Mouse (Mus musculus) neutrophil, adult 65 days (primary cell): ENCODE data around the gene Pfpl. TPM values are rescaled to one million over a fixed set of nuclear protein-coding genes. Genes with fewer than 3 reads are reported as not detected.

Experiments used
- total RNA-seq: library from RNA; stranded (reverse); gene quantifications from 2 replicates; pipeline ENCODE4 v1.2.4, GENCODE M21; 2023

Gene Pfpl
- not detected in 2 replicates for total RNA-seq

DNA sequence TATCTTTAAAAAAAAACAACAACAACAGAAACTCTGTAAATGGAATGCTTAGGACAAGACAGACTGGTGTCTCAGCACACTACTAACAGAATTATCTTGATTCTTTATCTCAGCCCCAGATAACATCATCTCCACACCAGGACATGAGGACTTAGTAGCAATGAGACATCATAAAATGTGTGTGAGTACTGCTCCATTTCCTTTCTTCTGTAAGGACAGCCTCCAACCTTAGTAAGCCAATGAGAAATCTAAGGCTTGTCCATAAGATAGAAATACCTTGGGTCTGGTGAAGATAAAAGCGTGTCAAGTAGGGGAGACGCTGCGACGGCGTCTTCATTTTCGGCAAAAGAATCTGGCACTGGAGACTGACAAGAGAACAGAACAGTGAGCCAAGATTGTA is at the start of gene Pfpl:
TSS of gene Pfpl (plus strand) at position 301 of the 400 bp plus-strand sequence.

DNA sequence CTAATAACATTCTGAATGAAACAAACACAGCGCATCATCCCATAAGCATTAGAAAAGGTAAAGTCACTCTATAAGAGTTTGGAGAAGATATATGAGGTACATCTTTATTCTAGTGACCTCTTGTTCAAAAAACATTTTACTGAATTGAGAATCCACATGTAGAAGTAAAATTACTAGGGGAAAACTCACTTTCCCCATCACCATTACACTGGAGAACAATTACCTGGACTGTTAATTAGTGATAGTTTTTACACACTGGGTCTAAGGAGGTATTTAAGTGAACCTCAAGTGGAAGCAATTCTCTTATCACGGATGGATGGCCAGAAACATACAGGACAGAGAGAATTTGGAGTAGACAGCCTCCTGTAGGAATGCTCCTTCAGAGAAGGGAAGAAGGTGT is 40.7 kb upstream of the Pfpl start, which contains the start of gene Olfr1440:
TSS of gene Olfr1440 (plus strand) at position 301 of the 400 bp plus-strand sequence.

DNA sequence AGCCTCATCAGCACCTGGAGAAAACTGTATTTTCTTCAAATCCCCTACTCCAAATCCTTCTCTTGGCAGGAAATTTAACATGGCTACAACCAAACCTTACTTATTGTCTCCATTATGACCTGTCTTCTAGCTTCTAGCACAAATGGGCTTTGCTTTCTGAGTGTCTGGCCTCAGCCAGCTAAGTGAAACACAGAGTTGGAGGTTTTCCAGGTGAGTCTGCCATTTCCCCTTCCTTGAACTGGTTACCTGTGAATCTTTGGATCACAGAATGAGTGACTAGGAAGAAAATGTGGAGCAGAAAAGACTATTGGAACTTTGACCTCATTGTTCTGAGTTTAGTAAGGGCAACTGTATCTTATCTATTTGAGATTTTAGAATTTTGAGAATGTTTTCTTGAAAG is 10.3 kb upstream of the Pfpl start, which contains the start of gene Olfr1441:
TSS of gene Olfr1441 (plus strand) at position 73 of the 400 bp plus-strand sequence.

DNA sequence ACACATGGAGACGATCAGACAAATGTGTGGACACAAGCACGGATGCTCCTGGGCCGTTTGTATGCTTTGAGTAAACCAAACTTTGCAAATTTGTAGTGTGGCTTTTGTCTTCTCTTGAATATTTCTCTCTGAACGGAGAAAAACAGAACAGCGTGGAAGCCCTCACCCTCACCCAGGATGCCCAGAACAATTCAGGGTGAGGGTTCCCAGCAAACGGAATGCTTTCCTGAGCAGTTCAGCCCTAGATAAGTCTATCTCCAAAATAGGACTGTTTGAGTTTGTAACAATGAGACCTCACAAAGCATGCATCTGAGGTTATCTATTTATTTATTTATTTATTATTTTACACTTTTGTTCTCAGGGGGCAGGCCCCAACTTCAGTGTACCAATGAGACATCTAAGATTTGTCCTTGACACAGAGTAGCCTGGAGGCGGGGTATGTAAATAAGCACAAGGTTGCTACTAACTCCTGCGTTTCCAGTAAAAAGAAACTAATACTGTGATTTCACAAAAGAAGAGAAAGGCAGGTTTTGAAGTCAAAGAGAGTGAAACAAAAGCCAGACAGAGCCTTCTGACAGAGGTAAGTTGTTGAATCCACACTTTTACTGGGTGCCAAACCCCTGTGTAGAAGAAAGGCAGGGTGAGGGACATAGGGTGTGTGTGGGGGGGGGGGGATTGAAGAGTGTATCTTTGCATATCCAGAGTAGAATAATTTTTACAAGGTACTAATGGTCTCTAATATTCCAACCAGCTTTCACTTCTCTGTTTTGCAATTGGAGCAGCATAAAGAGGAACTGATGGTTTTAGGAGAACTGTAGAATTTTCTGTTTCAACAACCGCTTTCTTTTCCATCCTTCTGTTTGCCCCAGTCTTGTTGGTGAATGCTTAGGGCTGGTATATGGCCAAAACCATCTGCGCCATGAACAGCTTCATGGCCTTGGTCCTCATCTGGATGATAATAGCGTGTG is 32.9 kb downstream of the Pfpl start, which contains the start of gene Mpeg1:
TSS of gene Mpeg1 (plus strand) at position 498 of the 968 bp plus-strand sequence.

Other genes with a start within 250 kb of the Pfpl start
- gene Olfr1431, start 227.3 kb upstream of the Pfpl start, total RNA-seq: not detected in 2 replicates
- gene Olfr1432, start 195.3 kb upstream of the Pfpl start, total RNA-seq: not detected in 2 replicates
- gene Olfr262, start 186.2 kb upstream of the Pfpl start, total RNA-seq: not detected in 2 replicates
- gene Olfr235, start 166.9 kb upstream of the Pfpl start, total RNA-seq: not detected in 2 replicates
- gene Olfr1434, start 148.1 kb upstream of the Pfpl start, total RNA-seq: not detected in 2 replicates
- gene Olfr1436, start 128.8 kb upstream of the Pfpl start, total RNA-seq: not detected in 2 replicates
- not detected in 2 replicates for gene Olfr1437, start 102.8 kb upstream of the Pfpl start, total RNA-seq
- not detected in 2 replicates for gene Olfr1438-ps1, start 92.0 kb upstream of the Pfpl start, total RNA-seq
- gene Olfr1440, start 40.6 kb upstream of the Pfpl start, total RNA-seq: not detected in 2 replicates
- not detected in 2 replicates for gene Olfr1441, start 10.5 kb upstream of the Pfpl start, total RNA-seq
- 615 and 619 TPM in 2 replicates for gene Mpeg1, start 32.9 kb downstream of the Pfpl start, total RNA-seq
- gene Dtx4, start 73.5 kb downstream of the Pfpl start, total RNA-seq: 17.6 and 20.5 TPM in 2 replicates
- gene Fam111a, start 117.8 kb downstream of the Pfpl start, total RNA-seq: 116 and 125 TPM in 2 replicates
- gene Gm4952, start 172.1 kb downstream of the Pfpl start, total RNA-seq: not detected in 2 replicates
- gene Glyat, start 205.4 kb downstream of the Pfpl start, total RNA-seq: not detected in 2 replicates
- gene Olfr1442, start 242.5 kb downstream of the Pfpl start, total RNA-seq: not detected in 2 replicates